Mouse (Mus musculus) neural tube, embryonic 14.5 days (tissue): ENCODE results near the gene Atxn1. TPM values are rescaled to one million over a fixed set of nuclear protein-coding genes. Genes with fewer than 3 reads are reported as not detected.

Experiments used
- ATAC-seq: fragments of 200-750 bp; cut with Nextera tagmentation; 2 replicates; pipeline ENCODE4 v1.8.0; 2017; ENCODE audit warnings: low read depth, mild to moderate bottlenecking, moderate TSS enrichment, moderate library complexity
- H3K27ac ChIP-seq: fragments of 300-500 bp; sonication (generic); 2 replicates; pipeline ENCODE4 v1.5.1; 2014; ENCODE audit warnings: low read depth, mild to moderate bottlenecking, control low read depth, low read length, moderate library complexity, mixed read lengths
- H3K27me3 ChIP-seq: fragments of 300-500 bp; sonication (generic); 2 replicates; pipeline ENCODE4 v1.6.1; 2014; ENCODE audit warnings: low read length; ENCODE audit not compliant: control insufficient read depth, insufficient read depth
- H3K36me3 ChIP-seq: fragments of 300-500 bp; sonication (generic); 2 replicates; pipeline ENCODE4 v1.6.1; 2014; ENCODE audit warnings: low read length, mixed read lengths; ENCODE audit not compliant: control insufficient read depth, insufficient read depth
- H3K4me1 ChIP-seq: fragments of 300-500 bp; sonication (generic); 2 replicates; pipeline ENCODE4 v1.6.1; 2014; ENCODE audit warnings: low read length; ENCODE audit not compliant: control insufficient read depth, insufficient read depth
- H3K4me2 ChIP-seq: fragments of 300-500 bp; sonication (generic); 2 replicates; pipeline ENCODE4 v1.6.1; 2014; ENCODE audit warnings: mild to moderate bottlenecking, low read depth, low read length, control low read depth
- H3K4me3 ChIP-seq: fragments of 300-500 bp; sonication (generic); 2 replicates; pipeline ENCODE4 v1.5.1; 2014; ENCODE audit warnings: low read depth, low read length, control low read depth, mixed read lengths
- H3K9ac ChIP-seq: fragments of 300-500 bp; sonication (generic); replicated peaks from 2 replicates; pipeline ENCODE4 v1.6.1; 2014; ENCODE audit warnings: low read depth, mild to moderate bottlenecking, control low read depth, low read length, mixed read lengths
- H3K9me3 ChIP-seq: fragments of 300-500 bp; sonication (generic); 2 replicates; pipeline ENCODE4 v1.6.1; 2016; ENCODE audit warnings: low read length; ENCODE audit not compliant: control insufficient read depth
- WGBS: fragments of 180-500 bp; shearing (Covaris S2); extraction: QIAGEN DNeasy Blood & Tissue Kit; methylation state at CpG from one replicate; pipeline ENCODE4 v1.1.7; 2014; 5-methylcytosine and 5-hydroxymethylcytosine counted together
- polyA plus RNA-seq: library from polyadenylated mRNA; unstranded; fragments of >200 nt; fragmentation: Nextera tagmentation; extraction: Ambion mirVana; gene quantifications from 2 replicates; pipeline ENCODE4 v1.2.1, GENCODE M21; 2014

The Atxn1 gene
- polyA plus RNA-seq, 1 experiment from 2014 or later: 9.4 TPM

GRCm38 (mm10) chr13:45775516-45775915 is 189.3 kb downstream of the Atxn1 start:
- no peaks in the 10 kb centered on the region for H3K27me3 ChIP-seq
- no peak overlapping the region for H3K9ac ChIP-seq
- no peak overlapping the region for H3K4me3 ChIP-seq
- H3K4me2 ChIP-seq: no peak overlapping the region
- no peak overlapping the region for H3K27ac ChIP-seq
- H3K9me3 ChIP-seq: no peaks in the 10 kb centered on the region
- H3K4me1 ChIP-seq: 0 out of 2 replicates have a peak, but pooled peaks cover 4% of the 10 kb centered on the region
- 94% methylated on average over 1 of the region's 1 CpGs for WGBS
- ATAC-seq: no peak
- H3K36me3 ChIP-seq: no peaks in the 10 kb centered on the region

- H3K9me3 ChIP-seq: no peaks in the 10 kb centered on the region
- 0 out of 2 replicates have a peak, but pooled peaks cover 4% of the 10 kb centered on the region for H3K4me1 ChIP-seq
- 34% methylated on average over 21 of the region's 21 CpGs for WGBS
- peak overlapping the region; percentile 4; the same call in 1 of the 2 replicates for H3K4me2 ChIP-seq
- H3K9ac ChIP-seq: no peak overlapping the region
- H3K4me3 ChIP-seq: no peak overlapping the region
- no peak; the same call in 1 of the 2 replicates for ATAC-seq
- H3K27me3 ChIP-seq: no peaks in the 10 kb centered on the region
- H3K36me3 ChIP-seq: no peaks in the 10 kb centered on the region
- peak overlapping the region; percentile 4; the same call in 1 of the 2 replicates for H3K27ac ChIP-seq
Measured at GRCm38 (mm10) chr13:45773381-45774168, 191.2 kb downstream of the Atxn1 start.

GRCm38 (mm10) chr13:45769757-45770156 is 195.1 kb downstream of the Atxn1 start:
- ATAC-seq: no peak

GRCm38 (mm10) chr13:45768250-45768649 is 196.6 kb downstream of the Atxn1 start:
- H3K36me3 ChIP-seq: no peaks in the 10 kb centered on the region
- H3K9me3 ChIP-seq: no peaks in the 10 kb centered on the region
- no peak overlapping the region for H3K27ac ChIP-seq
- 90% methylated on average over 3 of the region's 3 CpGs for WGBS
- H3K4me1 ChIP-seq: 0 out of 2 replicates have a peak, but pooled peaks cover 1% of the 10 kb centered on the region
- no peak overlapping the region for H3K4me3 ChIP-seq
- no peak for ATAC-seq
- no peak overlapping the region for H3K9ac ChIP-seq
- H3K27me3 ChIP-seq: no peaks in the 10 kb centered on the region
- no peak overlapping the region for H3K4me2 ChIP-seq

More at GRCm38 (mm10) chr13:45769757-45770156, 195.1 kb downstream of the Atxn1 start:
- Histone ChIP-seq H3K27me3 (no peaks in the 10 kb centered on the region), H3K4me2 (no peak overlapping the region), H3K36me3 (no peaks in the 10 kb centered on the region), H3K4me3 (no peak overlapping the region), H3K27ac (no peak overlapping the region), H3K9ac (no peak overlapping the region), H3K4me1 (0 out of 2 replicates have a peak, but pooled peaks cover 4% of the 10 kb centered on the region), H3K9me3 (no peaks in the 10 kb centered on the region)
- 95% methylated on average over 11 of the region's 11 CpGs for WGBS

GRCm38 (mm10) chr13:45764354-45764753 is 200.5 kb downstream of the Atxn1 start:
- Histone ChIP-seq H3K4me1 (no peaks in the 10 kb centered on the region), H3K4me2 (no peak overlapping the region), H3K27ac (no peak overlapping the region), H3K36me3 (no peaks in the 10 kb centered on the region), H3K9me3 (no peaks in the 10 kb centered on the region), H3K4me3 (no peak overlapping the region), H3K27me3 (no peaks in the 10 kb centered on the region), H3K9ac (no peak overlapping the region)
- WGBS: 75% methylated on average over 5 of the region's 5 CpGs
- ATAC-seq: no peak

GRCm38 (mm10) chr13:45762278-45762677 is 202.5 kb downstream of the Atxn1 start:
- 80% methylated on average over 7 of the region's 7 CpGs for WGBS
- H3K4me3 ChIP-seq: no peak overlapping the region
- no peak for ATAC-seq

GRCm38 (mm10) chr13:45754483-45754882 is 210.3 kb downstream of the Atxn1 start:
- H3K9me3 ChIP-seq: no peaks in the 10 kb centered on the region
- no peak overlapping the region for H3K4me3 ChIP-seq
- H3K27me3 ChIP-seq: no peaks in the 10 kb centered on the region
- WGBS: 94% methylated on average over 1 of the region's 1 CpGs
- H3K4me1 ChIP-seq: 0 out of 2 replicates have a peak, but pooled peaks cover 7% of the 10 kb centered on the region
- H3K4me2 ChIP-seq: no peak overlapping the region
- no peak for ATAC-seq
- no peak overlapping the region for H3K27ac ChIP-seq
- H3K36me3 ChIP-seq: no peaks in the 10 kb centered on the region
- no peak overlapping the region for H3K9ac ChIP-seq

More at GRCm38 (mm10) chr13:45762278-45762677, 202.5 kb downstream of the Atxn1 start:
- H3K9me3 ChIP-seq: no peaks in the 10 kb centered on the region
- H3K4me2 ChIP-seq: no peak overlapping the region
- no peak overlapping the region for H3K9ac ChIP-seq
- H3K27me3 ChIP-seq: no peaks in the 10 kb centered on the region
- H3K36me3 ChIP-seq: no peaks in the 10 kb centered on the region
- H3K27ac ChIP-seq: no peak overlapping the region
- no peaks in the 10 kb centered on the region for H3K4me1 ChIP-seq

- Histone ChIP-seq H3K36me3 (no peaks in the 10 kb centered on the region), H3K27ac (no peak overlapping the region), H3K9ac (no peak overlapping the region), H3K4me3 (no peak overlapping the region), H3K9me3 (no peaks in the 10 kb centered on the region), H3K4me1 (0 out of 2 replicates have a peak, but pooled peaks cover 10% of the 10 kb centered on the region), H3K27me3 (no peaks in the 10 kb centered on the region), H3K4me2 (no peak overlapping the region)
- WGBS: 74% methylated on average over 5 of the region's 5 CpGs
- ATAC-seq: no peak
Measured at GRCm38 (mm10) chr13:45752498-45752897, 212.3 kb downstream of the Atxn1 start.

- WGBS: 63% methylated on average over 2 of the region's 2 CpGs
- no peak overlapping the region for H3K4me3 ChIP-seq
- ATAC-seq: no peak
- H3K27me3 ChIP-seq: no peaks in the 10 kb centered on the region
- no peaks in the 10 kb centered on the region for H3K36me3 ChIP-seq
- no peak overlapping the region for H3K4me2 ChIP-seq
- H3K9me3 ChIP-seq: no peaks in the 10 kb centered on the region
- H3K4me1 ChIP-seq: 0 out of 2 replicates have a peak, but pooled peaks cover 10% of the 10 kb centered on the region
- H3K9ac ChIP-seq: no peak overlapping the region
- no peak overlapping the region for H3K27ac ChIP-seq
Measured at GRCm38 (mm10) chr13:45751231-45751630, 213.6 kb downstream of the Atxn1 start.
